Mouse (Mus musculus) testis, adult 2 months (tissue): ENCODE measurements at regions not wholly inside any gene's neighbourhood (a gene's known extent, or its start where the extent isn't known, plus 50 kb on each side); places are given as distances from the start of the nearest gene placed in this dataset.

Experiments
- CTCF ChIP-seq: fragments of 200-500 bp; IDR thresholded peaks from 2 replicates; pipeline ENCODE4 v1.5.1; 2012; ENCODE audit warnings: low read depth, mild to moderate bottlenecking, inconsistent platforms, low read length, moderate library complexity; ENCODE audit not compliant: control insufficient read depth, insufficient read depth, insufficient replicate concordance
- POLR2A ChIP-seq: fragments of 200-500 bp; IDR thresholded peaks from 2 replicates; pipeline ENCODE4 v1.6.1; 2012; ENCODE audit warnings: low read depth, mild to moderate bottlenecking, inconsistent platforms, low read length, moderate library complexity; ENCODE audit not compliant: control insufficient read depth

DNA sequence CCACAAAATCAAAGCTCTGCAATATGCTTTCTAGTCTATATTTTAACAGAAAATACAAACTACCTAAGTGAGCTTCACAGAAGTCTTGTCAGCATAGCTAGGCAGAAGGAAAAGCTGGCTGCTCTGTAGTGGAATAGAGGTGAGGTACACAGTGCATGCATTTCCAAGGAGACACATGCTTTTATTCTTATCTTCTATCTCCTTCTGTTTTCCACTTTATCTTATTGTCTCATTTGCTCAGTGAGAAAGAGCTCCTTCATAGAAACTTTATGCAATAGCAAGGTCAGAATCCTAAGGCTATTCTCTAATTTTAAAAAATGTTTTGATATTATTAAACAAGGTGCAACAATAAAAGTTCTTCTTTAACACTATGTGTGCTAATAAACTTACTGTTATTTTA is 359.3 kb downstream of the Pcdh17 start:
- no peak for TF ChIP-seq CTCF
- no peak for TF ChIP-seq POLR2A
